Mouse (Mus musculus) liver, embryonic 14 days (tissue): ENCODE results near the gene Zc3h8. TPM values are rescaled to one million over a fixed set of nuclear protein-coding genes. Genes with fewer than 3 reads are reported as not detected.

Experiments
- polyA plus RNA-seq: library from polyadenylated mRNA; depleted of rRNA; stranded (reverse); fragments of >200 nt; gene quantifications from 2 replicates; pipeline ENCODE4 v1.2.3, GENCODE M21; 2012; rRNA removed

The Zc3h8 gene
- polyA plus RNA-seq, result 3.0 TPM in 2 replicates

DNA sequence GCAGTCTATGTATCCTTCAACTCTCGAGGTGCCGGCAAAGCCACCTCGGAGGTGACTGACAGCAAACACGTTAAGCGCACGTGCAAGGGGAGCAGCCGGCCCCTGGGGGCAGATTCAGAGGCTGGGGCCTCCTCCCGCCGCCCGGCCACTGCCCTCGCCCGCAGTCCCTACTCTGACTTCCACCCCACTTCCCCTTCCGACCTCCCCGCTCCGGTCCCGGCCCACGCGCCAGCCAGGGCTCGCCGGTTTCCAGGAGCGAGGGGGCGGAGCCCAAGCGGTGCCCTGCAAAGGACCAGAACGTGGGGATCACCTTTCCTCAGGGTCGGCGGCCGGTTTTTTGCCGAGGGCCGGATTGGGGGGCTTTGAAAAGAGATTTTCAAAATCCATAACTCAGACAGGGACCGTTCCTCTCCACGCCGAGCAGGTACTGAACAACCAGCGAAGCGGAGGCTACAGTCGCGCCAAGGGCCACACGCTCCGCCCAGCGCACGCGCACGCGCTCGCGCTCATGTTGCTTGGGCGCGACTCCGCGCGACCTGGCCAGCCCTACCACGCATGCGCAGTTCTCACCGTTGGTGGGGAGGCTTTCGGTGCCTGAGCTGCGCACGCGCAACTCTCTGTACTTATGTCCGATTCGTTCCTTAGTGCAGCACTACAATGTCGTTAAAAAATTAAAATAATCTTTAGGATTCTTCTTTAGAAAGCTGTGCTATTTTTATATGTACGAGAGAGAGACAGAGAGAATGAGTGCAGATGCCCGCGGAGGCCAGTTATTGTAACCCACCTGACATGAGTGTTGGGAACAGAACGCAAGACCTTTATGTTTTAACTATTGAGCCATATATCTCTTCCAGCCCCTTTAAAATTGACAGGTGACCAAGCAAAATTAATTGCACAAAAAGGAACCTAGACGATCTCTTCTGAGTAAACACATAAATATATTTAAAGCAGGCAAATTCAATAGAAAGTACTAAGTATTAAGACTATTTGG lies at the start of gene Zc3h8:
Gene Zc3h8, minus strand, starts transcription at position 540 of the 991 bp plus-strand sequence.

DNA sequence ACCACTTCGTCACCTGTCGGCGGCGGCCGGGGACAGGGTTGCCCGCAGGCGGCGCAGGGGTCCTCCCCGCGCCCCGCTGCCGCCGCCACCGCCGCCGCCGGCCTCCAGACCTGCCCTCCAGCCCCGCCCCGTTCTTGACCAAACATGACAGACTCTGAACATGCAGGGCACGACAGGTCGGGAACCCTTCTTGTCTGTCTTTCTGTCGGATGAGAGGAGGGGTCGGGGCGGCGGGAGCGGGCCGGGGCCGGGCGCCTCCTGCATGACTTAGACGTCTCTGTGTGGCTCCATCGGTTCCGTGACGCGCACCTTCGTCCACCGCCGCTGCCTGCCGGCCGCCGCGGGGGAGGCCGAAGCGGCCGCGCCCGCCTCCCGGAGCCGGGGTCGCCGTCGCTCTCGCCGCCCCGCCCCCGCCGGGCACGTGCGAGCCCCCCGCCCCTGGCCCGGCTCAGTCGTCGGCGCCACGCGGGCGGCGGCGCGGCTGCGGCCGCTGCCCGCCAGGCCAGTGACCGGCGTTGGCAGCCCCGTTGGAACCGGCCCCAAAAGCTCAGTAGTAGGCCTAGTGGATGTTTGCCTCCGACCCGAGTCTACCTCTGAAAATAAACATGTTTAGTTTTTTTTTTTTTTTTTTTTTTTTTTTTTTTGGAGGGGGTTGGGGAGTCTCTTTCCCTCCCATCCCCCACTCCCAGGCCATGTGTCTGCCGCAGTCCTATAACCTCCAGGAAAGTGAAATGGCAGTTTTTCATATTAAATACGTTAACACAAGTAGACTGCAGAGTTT lies 24.0 kb upstream of the Zc3h8 start, which contains the start of gene Gm10762:
Gene Gm10762, minus strand, starts transcription at position 65 of the 781 bp plus-strand sequence.

GRCm38 (mm10) chr2:128966641-128967580 lies 23.0 kb upstream of the Zc3h8 start, which contains the start of gene Zc3h6:
Gene Zc3h6 (plus strand): TSS chr2:128967402.

Other genes with a start within 250 kb of the Zc3h8 start
- gene Mertk, start 245.1 kb downstream of the Zc3h8 start, polyA plus RNA-seq, result 3.3 and 3.9 TPM in 2 replicates
- gene Tmem87b, start 126.0 kb downstream of the Zc3h8 start, polyA plus RNA-seq, result 4.1 and 5.1 TPM in 2 replicates
- gene Fbln7, start 81.1 kb downstream of the Zc3h8 start, polyA plus RNA-seq, result 0.18 and 0.21 TPM in 2 replicates
- 0.52 and 0.65 TPM in 2 replicates for gene Zc3h6, start 23.3 kb upstream of the Zc3h8 start, polyA plus RNA-seq
- 1.7 and 2.0 TPM in 2 replicates for gene Gm10762, start 23.6 kb upstream of the Zc3h8 start, polyA plus RNA-seq
- 0.01 and 0.03 TPM in 2 replicates for gene Vinac1, start 104.1 kb upstream of the Zc3h8 start, polyA plus RNA-seq
- 1.2 TPM in 2 replicates for gene Ttl, start 121.9 kb upstream of the Zc3h8 start, polyA plus RNA-seq
- gene Polr1b, start 156.9 kb upstream of the Zc3h8 start, polyA plus RNA-seq, result 12.2 and 14.8 TPM in 2 replicates
- 8.1 and 8.8 TPM in 2 replicates for gene Chchd5, start 185.6 kb upstream of the Zc3h8 start, polyA plus RNA-seq